Mouse (Mus musculus) heart, adult 2 months (tissue): ENCODE data around the gene Tbc1d2b. TPM values are rescaled to one million over a fixed set of nuclear protein-coding genes. Genes with fewer than 3 reads are reported as not detected.

ENCODE experiments used
- DNase-seq, 2 experiments: peaks; one replicate each; pipeline ENCODE4 v3.0.0; 2021
- H3K27ac ChIP-seq: fragments of 200-600 bp; 2 replicates; pipeline ENCODE4 v1.8.1; 2022
- H3K27me3 ChIP-seq: fragments of 200-500 bp; 2 replicates; pipeline ENCODE4 v1.6.1; 2012; ENCODE audit warnings: mild to moderate bottlenecking, low read length, inconsistent platforms, mixed read lengths; ENCODE audit not compliant: control insufficient read depth, insufficient read depth
- H3K36me3 ChIP-seq: fragments of 200-500 bp; 2 replicates; pipeline ENCODE4 v1.6.1; 2012; ENCODE audit warnings: low read length, inconsistent platforms; ENCODE audit not compliant: control insufficient read depth, insufficient read depth
- H3K4me1 ChIP-seq: fragments of 200-500 bp; 2 replicates; pipeline ENCODE4 v1.6.1; 2011; ENCODE audit warnings: low read length; ENCODE audit not compliant: control insufficient read depth, insufficient read depth
- H3K4me3 ChIP-seq: fragments of 200-600 bp; 2 replicates; pipeline ENCODE4 v1.8.1; 2022
- H3K79me2 ChIP-seq: fragments of 200-500 bp; replicated peaks from 2 replicates; pipeline ENCODE4 v1.6.1; 2012; ENCODE audit warnings: mild to moderate bottlenecking, inconsistent platforms, low read length, moderate library complexity, mixed read lengths; ENCODE audit not compliant: control insufficient read depth, insufficient read depth
- H3K9ac ChIP-seq: fragments of 200-500 bp; 2 replicates; pipeline ENCODE4 v1.6.1; 2012; ENCODE audit warnings: low read depth, mild to moderate bottlenecking, control low read depth, inconsistent platforms, low read length, mixed read lengths
- CTCF ChIP-seq: fragments of 200-600 bp; IDR thresholded peaks from 2 replicates; pipeline ENCODE4 v1.8.1; 2022; ENCODE audit warnings: antibody characterized with exemption, mild to moderate bottlenecking, moderate library complexity
- EP300 ChIP-seq: fragments of 200-500 bp; IDR thresholded peaks from 2 replicates; pipeline ENCODE4 v1.6.1; 2011; ENCODE audit warnings: low read depth, low read length, control low read depth; ENCODE audit not compliant: insufficient read depth
- POLR2A ChIP-seq: fragments of 200-500 bp; IDR thresholded peaks from 2 replicates; pipeline ENCODE4 v1.6.1; 2011; ENCODE audit warnings: mild to moderate bottlenecking, low read depth, low read length, control low read depth; ENCODE audit not compliant: insufficient read depth
- WGBS: fragments of 180-500 bp; shearing (Covaris S2); methylation state at CpG from one replicate; pipeline ENCODE4 v1.1.7; 2018; 5-methylcytosine and 5-hydroxymethylcytosine counted together
- intact Hi-C: fragments of 180-260 bp; cut with DNase I; formaldehyde crosslinking; loops from one replicate; pipeline ENCODE4 v1.15.1; 2025
- polyA plus RNA-seq: library from polyadenylated mRNA; depleted of rRNA; stranded (reverse); fragments of >200 nt; gene quantifications from 2 replicates; pipeline ENCODE4 v1.2.3, GENCODE M21; 2012
- total RNA-seq, 2 experiments: library from RNA; stranded (reverse); gene quantifications; 2 replicates each; pipeline ENCODE4 v1.2.3; 2021

Tbc1d2b gene
- total and polyA plus RNA-seq, 3 experiments, result 9.6 to 10.3 (median 10.1) TPM

DNA sequence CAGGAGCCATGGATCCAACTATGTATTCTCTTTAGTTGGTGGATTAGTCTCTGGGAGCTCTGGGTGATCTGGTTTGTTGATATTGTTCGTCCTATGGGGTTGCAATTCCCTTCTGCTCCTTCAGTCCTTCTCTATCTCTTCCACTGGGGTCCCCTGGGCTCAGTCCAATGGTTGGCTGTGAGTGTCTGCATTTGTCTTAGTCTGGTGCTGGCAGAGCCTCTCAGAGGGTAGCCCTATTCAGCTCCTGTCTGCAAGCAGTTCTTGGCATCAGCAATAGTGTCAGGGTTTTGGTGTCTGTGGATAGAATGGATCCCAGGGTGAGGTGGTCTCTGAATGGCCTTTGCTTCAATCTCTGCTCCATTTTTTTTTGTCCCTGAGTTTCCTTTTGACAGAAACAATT, 6.2 kb upstream of the Tbc1d2b start:
- DNase-seq, result no peak
- Histone ChIP-seq H3K36me3 (no peaks in the 10 kb centered on the region), H3K4me3 (no peak overlapping the region), H3K27ac (no peak overlapping the region), H3K9ac (no peak overlapping the region), H3K79me2 (no peaks in the 10 kb centered on the region), H3K27me3 (no peaks in the 10 kb centered on the region), H3K4me1 (no peaks in the 10 kb centered on the region)
- TF ChIP-seq CTCF (no peak), EP300 (no peak), POLR2A (no peak)
- WGBS, result 80% methylated on average over 1 of the region's 1 CpGs
- intact Hi-C loops, result no loop called here

DNA sequence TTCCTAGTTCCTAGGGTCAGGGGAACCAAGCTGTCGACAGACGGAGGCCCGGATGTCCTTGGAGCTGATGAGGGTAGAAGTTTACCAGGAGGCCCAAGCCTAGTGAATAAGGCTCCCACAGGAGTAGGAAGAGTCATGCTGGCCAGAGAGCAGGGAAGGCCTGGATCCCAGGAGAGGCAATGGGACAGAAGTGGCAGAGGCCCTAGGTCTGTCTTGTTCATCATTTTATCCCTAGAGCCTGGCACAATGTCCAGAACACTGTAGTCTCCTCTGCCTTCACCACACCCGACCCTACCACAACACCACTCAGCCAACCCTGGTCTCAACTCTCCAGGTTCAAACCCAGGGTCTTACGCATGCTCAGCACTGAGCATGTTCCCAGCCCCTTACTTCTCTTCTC, 5.3 kb upstream of the Tbc1d2b start:
- H3K27me3 ChIP-seq, result no peaks in the 10 kb centered on the region
- no peaks in the 10 kb centered on the region for H3K36me3 ChIP-seq

DNA sequence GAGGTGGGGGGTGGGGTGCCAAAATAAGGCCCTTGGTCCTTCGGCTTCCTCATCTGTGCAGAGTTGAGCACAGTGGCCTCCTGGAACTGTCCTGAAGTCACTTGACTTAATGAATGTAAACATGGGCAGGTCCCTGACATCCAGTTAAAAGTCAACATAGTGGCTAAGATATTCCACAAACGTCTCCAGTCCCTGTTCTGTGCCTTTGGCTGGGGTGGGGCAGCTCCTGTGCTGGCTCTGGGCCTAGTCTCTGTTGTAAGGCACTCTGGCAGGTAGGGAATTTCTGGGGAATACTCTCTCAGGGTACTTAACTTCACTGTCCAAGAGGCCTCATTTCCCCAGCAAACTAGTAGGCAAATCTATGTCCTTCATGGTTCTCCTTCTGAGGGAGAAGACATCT, 4.9 kb upstream of the Tbc1d2b start:
- 59% methylated on average over 2 of the region's 2 CpGs for WGBS
- Histone ChIP-seq H3K4me3 (no peak overlapping the region), H3K79me2 (no peaks in the 10 kb centered on the region), H3K9ac (no peak overlapping the region), H3K36me3 (no peaks in the 10 kb centered on the region), H3K27me3 (no peaks in the 10 kb centered on the region), H3K27ac (no peak overlapping the region), H3K4me1 (peaks cover 3% of the 10 kb centered on the region)
- TF ChIP-seq POLR2A, result no peak
- no peak for TF ChIP-seq CTCF
- TF ChIP-seq EP300, result no peak
- DNase-seq, result no peak
- intact Hi-C loops, result no loop called here

More for the DNA sequence above, 5.3 kb upstream of the Tbc1d2b start:
- TF ChIP-seq CTCF (no peak), EP300 (no peak)
- Histone ChIP-seq H3K79me2 (no peaks in the 10 kb centered on the region), H3K4me1 (peaks cover 3% of the 10 kb centered on the region), H3K9ac (no peak overlapping the region), H3K27ac (no peak overlapping the region), H3K4me3 (no peak overlapping the region)
- no peak for DNase-seq
- intact Hi-C loops, result no loop called here
- WGBS, result 86% methylated on average over 5 of the region's 5 CpGs

DNA sequence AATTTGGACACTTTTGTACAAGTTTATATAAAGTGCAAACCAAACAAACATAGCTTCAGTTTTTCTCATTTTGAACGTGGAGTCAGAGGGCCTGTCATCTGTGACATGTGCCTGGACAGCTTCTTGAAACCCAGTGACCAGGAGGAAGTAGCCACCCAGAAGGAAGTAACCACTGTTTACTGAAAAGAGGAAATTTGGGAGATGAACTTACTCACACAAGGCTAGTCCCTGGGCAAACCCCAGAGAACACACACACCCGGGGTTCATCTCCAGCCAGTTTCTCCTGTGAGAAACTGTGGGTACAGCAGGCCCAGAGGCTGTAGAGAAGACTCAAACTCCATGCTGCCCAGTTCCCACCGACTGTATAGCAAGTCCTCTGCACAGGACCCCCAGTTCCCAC, 3.9 kb upstream of the Tbc1d2b start:
- TF ChIP-seq CTCF (no peak), POLR2A (no peak), EP300 (no peak)
- Histone ChIP-seq H3K36me3 (no peaks in the 10 kb centered on the region), H3K79me2 (no peaks in the 10 kb centered on the region), H3K27ac (no peak overlapping the region), H3K27me3 (no peaks in the 10 kb centered on the region), H3K4me3 (no peak overlapping the region), H3K4me1 (peaks cover 3% of the 10 kb centered on the region), H3K9ac (no peak overlapping the region)
- DNase-seq, result no peak
- WGBS, result 60% methylated on average over 3 of the region's 3 CpGs
- intact Hi-C loops, result loop anchor here (5.0 kb wide), 2 partner anchors 67 to 162 kb away; partner anchors contain the start of gene Morf4l1

DNA sequence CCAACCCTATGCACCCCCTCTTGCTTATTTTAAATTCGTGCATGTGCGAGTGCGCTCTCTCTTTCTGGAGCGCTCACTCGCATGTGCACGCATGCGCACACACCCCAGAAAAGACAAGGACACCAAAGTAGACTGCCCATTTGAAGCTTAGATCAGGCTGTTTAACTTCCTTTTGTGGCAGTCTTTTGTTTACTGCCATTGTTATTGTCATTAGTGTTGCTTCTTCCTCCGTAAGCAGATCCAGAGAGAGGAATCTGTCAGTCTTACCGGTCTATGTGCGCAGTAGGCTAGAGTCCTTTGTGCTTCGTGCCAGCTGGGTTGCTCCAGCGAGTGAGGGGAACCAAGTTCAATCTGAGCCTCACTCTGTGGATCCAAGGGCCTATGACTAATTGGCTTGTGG, 1.7 kb upstream of the Tbc1d2b start:
- intact Hi-C loops, result loop anchor here (5.0 kb wide), 2 partner anchors 65 to 160 kb away; partner anchors contain the start of gene Morf4l1
- no peak for TF ChIP-seq CTCF
- Histone ChIP-seq H3K27ac (no peak overlapping the region), H3K27me3 (no peaks in the 10 kb centered on the region), H3K4me1 (peaks cover 3% of the 10 kb centered on the region), H3K79me2 (no peaks in the 10 kb centered on the region), H3K9ac (no peak overlapping the region), H3K36me3 (no peaks in the 10 kb centered on the region), H3K4me3 (no peak overlapping the region)
- 87% methylated on average over 12 of the region's 12 CpGs for WGBS
- no peak for DNase-seq

DNA sequence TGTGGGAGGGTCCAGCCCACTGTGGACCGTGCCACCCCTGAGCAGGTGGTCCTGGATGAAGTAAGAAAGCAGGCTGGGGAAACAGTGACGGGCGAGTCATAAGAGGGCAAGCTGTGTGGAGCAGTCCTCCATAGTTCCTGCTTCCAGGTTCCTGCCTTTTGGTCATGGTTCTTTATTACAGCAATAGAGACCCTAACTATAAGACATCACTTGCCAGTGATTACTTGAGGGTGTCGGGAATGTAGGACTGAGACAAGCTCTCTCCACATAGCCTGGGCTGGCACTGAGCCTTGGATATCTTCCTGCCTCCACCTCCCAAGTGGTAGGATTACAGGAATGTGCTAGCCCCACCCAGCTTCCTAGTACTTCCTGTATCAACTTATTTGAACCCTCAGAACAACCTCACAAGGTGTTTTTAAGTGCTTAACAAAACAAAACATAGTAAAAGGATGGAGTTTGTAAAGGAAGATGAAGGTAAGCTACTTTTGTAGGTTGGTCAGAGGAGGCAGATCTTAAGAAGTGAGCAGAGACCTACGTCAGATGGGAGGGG, 1.0 kb upstream of the Tbc1d2b start:
- H3K9ac ChIP-seq, result no peak overlapping the region
- no peaks in the 10 kb centered on the region for H3K27me3 ChIP-seq
- intact Hi-C loops, result loop anchor here (5.0 kb wide), 2 partner anchors 64 to 159 kb away; partner anchors contain the start of gene Morf4l1
- H3K79me2 ChIP-seq, result no peaks in the 10 kb centered on the region
- TF ChIP-seq POLR2A, result no peak
- TF ChIP-seq EP300, result no peak
- no peak for TF ChIP-seq CTCF
- WGBS, result 73% methylated on average over 5 of the region's 5 CpGs
- no peak overlapping the region for H3K27ac ChIP-seq
- H3K36me3 ChIP-seq, result no peaks in the 10 kb centered on the region
- peaks cover 3% of the 10 kb centered on the region for H3K4me1 ChIP-seq
- no peak overlapping the region for H3K4me3 ChIP-seq
- no peak for DNase-seq
